Mouse (Mus musculus): ENCODE results near the gene Atoh8. TPM values are rescaled to one million over a fixed set of nuclear protein-coding genes. Genes with fewer than 3 reads are reported as not detected.

Atoh8 gene
- 8.6 and 9.2 TPM in 2 replicates for polyA plus RNA-seq (2015; fragmentation: Nextera tagmentation; extraction: Ambion mirVana)

GRCm38 (mm10) chr6:72235098-72235806, at the start of gene Atoh8:
Gene Atoh8 (minus strand): TSS chr6:72235577.
- H3K4me1 ChIP-seq (ENCODE audit: control insufficient read depth, insufficient read depth, low read length), result peaks cover 18% of the 10 kb centered on the region
- ATAC-seq (ENCODE audit: insufficient read depth, low FRiP score), result peak; percentile 57; the same call in 1 of the 2 replicates
- WGBS, result 2% methylated on average over 68 of the region's 68 CpGs
- H3K27me3 ChIP-seq (ENCODE audit: control insufficient read depth, insufficient read depth, low read length), result peaks cover 35% of the 10 kb centered on the region
- H3K4me2 ChIP-seq (ENCODE audit: low read depth, low read length), result peak within 1 kb of the TSS; percentile 95
- H3K27ac ChIP-seq (ENCODE audit: low read length), result peak within 1 kb of the TSS; percentile 68
- H3K36me3 ChIP-seq (ENCODE audit: control insufficient read depth, insufficient read depth, low read length), result no peaks in the 10 kb centered on the region
- no peaks in the 10 kb centered on the region for H3K9me3 ChIP-seq (replicated peaks; ENCODE audit: control insufficient read depth, low read length)
- H3K4me3 ChIP-seq (replicated peaks; ENCODE audit: low read length), result peak within 1 kb of the TSS; percentile 71
- peak within 1 kb of the TSS; percentile 74 for H3K9ac ChIP-seq (ENCODE audit: low read length)

GRCm38 (mm10) chr6:72283914-72284313, 48.5 kb upstream of the Atoh8 start:
- no peaks in the 10 kb centered on the region for H3K27me3 ChIP-seq (ENCODE audit: control insufficient read depth, insufficient read depth, low read length)
- no peak overlapping the region for H3K9ac ChIP-seq (ENCODE audit: low read length)
- no peak; the same call in 1 of the 2 replicates for ATAC-seq (ENCODE audit: insufficient read depth, low FRiP score)
- no peaks in the 10 kb centered on the region; the same call in 1 of the 2 replicates for H3K4me1 ChIP-seq (ENCODE audit: control insufficient read depth, insufficient read depth, low read length)
- H3K4me3 ChIP-seq (replicated peaks; ENCODE audit: low read length), result no peak overlapping the region
- H3K36me3 ChIP-seq (ENCODE audit: control insufficient read depth, insufficient read depth, low read length), result no peaks in the 10 kb centered on the region
- no peak overlapping the region for H3K27ac ChIP-seq (ENCODE audit: low read length)
- H3K4me2 ChIP-seq (ENCODE audit: low read depth, low read length), result no peak overlapping the region
- WGBS, result 23% methylated on average over 4 of the region's 4 CpGs
- H3K9me3 ChIP-seq (replicated peaks; ENCODE audit: control insufficient read depth, low read length), result no peaks in the 10 kb centered on the region

GRCm38 (mm10) chr6:72280410-72280998, 45.1 kb upstream of the Atoh8 start:
- no peak overlapping the region for H3K9ac ChIP-seq (ENCODE audit: low read length)
- ATAC-seq (ENCODE audit: insufficient read depth, low FRiP score), result no peak
- no peaks in the 10 kb centered on the region; the same call in 1 of the 2 replicates for H3K4me1 ChIP-seq (ENCODE audit: control insufficient read depth, insufficient read depth, low read length)
- 56% methylated on average over 7 of the region's 7 CpGs for WGBS
- no peaks in the 10 kb centered on the region for H3K36me3 ChIP-seq (ENCODE audit: control insufficient read depth, insufficient read depth, low read length)
- no peak overlapping the region for H3K4me3 ChIP-seq (replicated peaks; ENCODE audit: low read length)
- no peaks in the 10 kb centered on the region for H3K27me3 ChIP-seq (ENCODE audit: control insufficient read depth, insufficient read depth, low read length)
- no peak overlapping the region for H3K27ac ChIP-seq (ENCODE audit: low read length)
- H3K9me3 ChIP-seq (replicated peaks; ENCODE audit: control insufficient read depth, low read length), result no peaks in the 10 kb centered on the region
- no peak overlapping the region for H3K4me2 ChIP-seq (ENCODE audit: low read depth, low read length)

- no peak overlapping the region for H3K9ac ChIP-seq (ENCODE audit: low read length)
- 66% methylated on average over 7 of the region's 7 CpGs for WGBS
- H3K4me2 ChIP-seq (ENCODE audit: low read depth, low read length), result no peak overlapping the region
- no peaks in the 10 kb centered on the region for H3K9me3 ChIP-seq (replicated peaks; ENCODE audit: control insufficient read depth, low read length)
- H3K4me1 ChIP-seq (ENCODE audit: control insufficient read depth, insufficient read depth, low read length), result no peaks in the 10 kb centered on the region; the same call in 1 of the 2 replicates
- H3K36me3 ChIP-seq (ENCODE audit: control insufficient read depth, insufficient read depth, low read length), result no peaks in the 10 kb centered on the region
- no peak for ATAC-seq (ENCODE audit: insufficient read depth, low FRiP score)
- no peak overlapping the region for H3K4me3 ChIP-seq (replicated peaks; ENCODE audit: low read length)
- no peaks in the 10 kb centered on the region for H3K27me3 ChIP-seq (ENCODE audit: control insufficient read depth, insufficient read depth, low read length)
- no peak overlapping the region for H3K27ac ChIP-seq (ENCODE audit: low read length)
Measured at GRCm38 (mm10) chr6:72279505-72279904, 44.1 kb upstream of the Atoh8 start.

GRCm38 (mm10) chr6:72278835-72279234, 43.5 kb upstream of the Atoh8 start:
- Histone ChIP-seq H3K4me3 (replicated peaks; ENCODE audit: low read length) (no peak overlapping the region), H3K27ac (ENCODE audit: low read length) (no peak overlapping the region), H3K9ac (ENCODE audit: low read length) (no peak overlapping the region), H3K9me3 (replicated peaks; ENCODE audit: control insufficient read depth, low read length) (no peaks in the 10 kb centered on the region), H3K36me3 (ENCODE audit: control insufficient read depth, insufficient read depth, low read length) (no peaks in the 10 kb centered on the region), H3K4me2 (ENCODE audit: low read depth, low read length) (no peak overlapping the region), H3K4me1 (ENCODE audit: control insufficient read depth, insufficient read depth, low read length) (no peaks in the 10 kb centered on the region; the same call in 1 of the 2 replicates), H3K27me3 (ENCODE audit: control insufficient read depth, insufficient read depth, low read length) (no peaks in the 10 kb centered on the region)
- ATAC-seq (ENCODE audit: insufficient read depth, low FRiP score), result no peak
- 76% methylated on average over 4 of the region's 4 CpGs for WGBS

GRCm38 (mm10) chr6:72277508-72278166, 42.3 kb upstream of the Atoh8 start:
- no peaks in the 10 kb centered on the region for H3K9me3 ChIP-seq (replicated peaks; ENCODE audit: control insufficient read depth, low read length)
- H3K4me1 ChIP-seq (ENCODE audit: control insufficient read depth, insufficient read depth, low read length), result no peaks in the 10 kb centered on the region; the same call in 1 of the 2 replicates
- WGBS, result 60% methylated on average over 9 of the region's 9 CpGs
- no peaks in the 10 kb centered on the region for H3K36me3 ChIP-seq (ENCODE audit: control insufficient read depth, insufficient read depth, low read length)
- peak overlapping the region; percentile 68 for H3K27ac ChIP-seq (ENCODE audit: low read length)
- ATAC-seq (ENCODE audit: insufficient read depth, low FRiP score), result peak; percentile 56; the same call in 1 of the 2 replicates
- no peak overlapping the region for H3K4me3 ChIP-seq (replicated peaks; ENCODE audit: low read length)
- no peak overlapping the region for H3K9ac ChIP-seq (ENCODE audit: low read length)
- H3K27me3 ChIP-seq (ENCODE audit: control insufficient read depth, insufficient read depth, low read length), result no peaks in the 10 kb centered on the region
- H3K4me2 ChIP-seq (ENCODE audit: low read depth, low read length), result no peak overlapping the region

GRCm38 (mm10) chr6:72276972-72277441, 41.6 kb upstream of the Atoh8 start:
- no peaks in the 10 kb centered on the region for H3K36me3 ChIP-seq (ENCODE audit: control insufficient read depth, insufficient read depth, low read length)

GRCm38 (mm10) chr6:72276141-72276540, 40.8 kb upstream of the Atoh8 start:
- Histone ChIP-seq H3K9me3 (replicated peaks; ENCODE audit: control insufficient read depth, low read length) (no peaks in the 10 kb centered on the region), H3K4me1 (ENCODE audit: control insufficient read depth, insufficient read depth, low read length) (peaks cover 2% of the 10 kb centered on the region; the same call in 1 of the 2 replicates), H3K27me3 (ENCODE audit: control insufficient read depth, insufficient read depth, low read length) (no peaks in the 10 kb centered on the region), H3K4me3 (replicated peaks; ENCODE audit: low read length) (no peak overlapping the region), H3K27ac (ENCODE audit: low read length) (no peak overlapping the region), H3K36me3 (ENCODE audit: control insufficient read depth, insufficient read depth, low read length) (no peaks in the 10 kb centered on the region), H3K9ac (ENCODE audit: low read length) (no peak overlapping the region), H3K4me2 (ENCODE audit: low read depth, low read length) (no peak overlapping the region)
- ATAC-seq (ENCODE audit: insufficient read depth, low FRiP score), result no peak
- WGBS, result 91% methylated on average over 6 of the region's 6 CpGs

More at GRCm38 (mm10) chr6:72276972-72277441, 41.6 kb upstream of the Atoh8 start:
- Histone ChIP-seq H3K4me1 (ENCODE audit: control insufficient read depth, insufficient read depth, low read length) (peaks cover 2% of the 10 kb centered on the region; the same call in 1 of the 2 replicates), H3K4me3 (replicated peaks; ENCODE audit: low read length) (no peak overlapping the region), H3K9ac (ENCODE audit: low read length) (no peak overlapping the region), H3K9me3 (replicated peaks; ENCODE audit: control insufficient read depth, low read length) (no peaks in the 10 kb centered on the region), H3K27ac (ENCODE audit: low read length) (peak overlapping the region; percentile 51; the same call in 1 of the 2 replicates), H3K4me2 (ENCODE audit: low read depth, low read length) (no peak overlapping the region), H3K27me3 (ENCODE audit: control insufficient read depth, insufficient read depth, low read length) (no peaks in the 10 kb centered on the region)
- WGBS, result 71% methylated on average over 13 of the region's 13 CpGs
- ATAC-seq (ENCODE audit: insufficient read depth, low FRiP score), result peak; percentile 14; the same call in 1 of the 2 replicates

All from stomach, embryonic 16.5 days (tissue).